Mouse (Mus musculus): ENCODE data around the gene Gh.

DNA sequence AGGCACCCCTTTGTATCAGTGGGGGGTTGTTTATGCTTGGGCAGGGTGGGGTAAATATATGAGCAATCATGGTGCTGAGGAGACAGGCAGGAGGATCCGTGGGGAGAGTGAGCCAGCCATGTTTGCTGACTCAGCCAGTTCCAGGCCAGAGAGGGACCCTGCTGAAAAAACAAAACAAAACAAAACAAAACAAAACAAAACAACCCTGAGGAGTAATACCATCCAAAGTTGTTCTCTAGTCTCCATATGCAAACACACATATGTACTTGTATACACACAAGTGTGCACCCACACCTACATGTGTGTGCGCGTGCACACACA lies 4.4 kb upstream of the Gh start:
- TF ChIP-seq CTCF (IDR thresholded peaks at IDR 0.05; ENCODE audit: low read depth) (no peak), EP300 (IDR thresholded peaks at IDR 0.05; ENCODE audit: low read depth) (no peak)
